Mouse (Mus musculus): Measurements from ENCODE around the gene Gm379. TPM values are rescaled to one million over a fixed set of nuclear protein-coding genes. Genes with fewer than 3 reads are reported as not detected.

The Gm379 gene
- not detected in 2 replicates for polyA plus RNA-seq (2012; rRNA removed; ENCODE audit: low replicate concordance)

GRCm38 (mm10) chrX:108664885-108665284 is at the start of gene Gm379:
Gm379 (minus strand) TSS chrX:108664891.

Other genes starting within 250 kb of the Gm379 start
- 0.48 and 1.5 TPM in 2 replicates for gene Brwd3, start 169.5 kb upstream of the Gm379 start, polyA plus RNA-seq (2012; rRNA removed; ENCODE audit: low replicate concordance)